Mouse (Mus musculus) CD4-positive helper T cell, adult 2 months (primary cell): Measurements from ENCODE around the gene Mus81.
"Not testable (repeated sequence)": the region's sequence is repeated elsewhere in the genome, so short reads cannot be mapped to it uniquely, and the experiment has no call there.

Experiments used
- DNase-seq: peaks from one replicate; pipeline ENCODE4 v3.0.0-alpha.2; 2012; ENCODE audit warnings: low read depth, missing footprints, low spot score

The Mus81 gene

GRCm38 (mm10) chr19:5492641-5493040 lies 4.4 kb upstream of the Mus81 start:
- no peak for DNase-seq

DNA sequence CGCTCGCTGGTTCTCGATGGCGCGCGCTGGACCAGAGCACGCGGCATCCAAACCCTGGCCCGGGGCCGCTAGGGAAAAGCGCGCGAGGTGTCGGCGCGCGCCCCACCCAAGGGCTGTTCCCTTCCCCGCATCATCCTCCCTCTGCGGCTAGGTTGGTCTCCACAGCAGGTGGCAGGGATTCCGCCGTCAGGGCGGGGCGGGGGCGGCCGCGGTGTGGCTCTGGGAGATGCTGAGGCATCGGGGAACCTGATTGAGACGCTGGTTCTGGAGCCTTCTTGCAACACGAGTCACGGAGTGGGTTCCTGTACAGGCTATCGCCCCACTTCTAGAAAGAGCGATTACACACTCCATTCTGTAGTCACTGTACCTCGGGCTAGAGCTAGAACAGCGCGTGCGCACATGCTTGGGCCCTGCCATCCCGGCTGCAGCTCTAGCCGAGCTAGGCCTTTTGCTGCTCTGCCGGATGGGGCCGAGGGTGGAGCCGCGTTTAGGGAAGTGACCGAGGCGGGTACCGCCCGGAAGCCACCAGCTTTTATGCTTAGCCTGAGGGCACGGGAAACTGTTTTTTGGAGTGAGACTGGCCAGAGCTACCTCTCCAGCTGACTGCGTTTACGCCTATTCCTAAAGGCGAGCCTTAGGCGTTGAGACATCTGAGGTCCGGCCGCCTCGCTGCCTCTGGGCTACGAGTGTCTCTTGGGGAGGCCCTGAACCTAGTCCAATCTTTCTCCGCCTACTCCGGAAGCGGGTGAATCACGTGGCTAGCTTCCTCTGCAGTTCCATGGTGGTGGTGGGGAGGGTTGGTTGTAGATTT lies 2.9 kb upstream of the Mus81 start:
- peak; percentile 92 for DNase-seq

- DNase-seq: peak; percentile 98
These were observed 2.2 kb upstream of the Mus81 start, which contains the start of gene Cfl1 for GRCm38 (mm10) chr19:5490313-5490897. Gene Cfl1, plus strand, starts transcription at chr19:5490455.

GRCm38 (mm10) chr19:5489721-5490120 lies 1.5 kb upstream of the Mus81 start:
- not testable (repeated sequence) for DNase-seq

DNA sequence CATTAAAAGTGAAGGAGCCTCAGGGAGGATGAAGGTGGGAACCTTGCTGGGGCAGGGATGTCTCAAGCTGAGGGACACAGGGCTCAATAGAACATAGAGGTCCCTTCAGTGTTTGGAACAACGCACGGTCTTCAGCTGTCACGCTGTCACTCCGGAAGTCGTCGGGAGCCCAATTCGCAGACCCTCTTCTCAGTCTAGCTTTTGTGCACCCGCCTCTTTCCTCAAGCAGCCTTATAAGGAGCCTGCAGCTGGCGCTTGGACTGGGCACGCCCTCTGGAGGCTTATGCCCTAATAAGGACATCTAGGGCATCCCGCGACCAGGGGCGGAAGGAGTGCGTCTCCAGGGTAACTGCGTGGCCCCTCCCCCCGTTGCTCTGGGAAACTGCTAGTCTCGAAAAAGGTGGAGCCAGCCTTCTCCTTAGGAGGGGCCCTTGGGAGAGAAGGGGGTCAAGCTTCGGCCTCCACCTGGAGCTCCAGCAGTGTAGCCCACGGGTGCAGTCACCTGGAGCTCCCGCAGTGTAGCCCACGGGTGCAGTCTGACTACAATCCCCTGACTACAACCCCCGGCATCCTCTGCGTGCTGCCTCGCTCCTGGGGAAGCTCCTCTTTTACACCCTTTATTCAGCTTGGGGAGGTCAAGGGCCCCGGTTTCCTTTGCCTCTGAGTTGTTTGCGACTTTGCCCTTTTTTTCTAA lies 823 bp upstream of the Mus81 start:
- peak; percentile 97 for DNase-seq

DNA sequence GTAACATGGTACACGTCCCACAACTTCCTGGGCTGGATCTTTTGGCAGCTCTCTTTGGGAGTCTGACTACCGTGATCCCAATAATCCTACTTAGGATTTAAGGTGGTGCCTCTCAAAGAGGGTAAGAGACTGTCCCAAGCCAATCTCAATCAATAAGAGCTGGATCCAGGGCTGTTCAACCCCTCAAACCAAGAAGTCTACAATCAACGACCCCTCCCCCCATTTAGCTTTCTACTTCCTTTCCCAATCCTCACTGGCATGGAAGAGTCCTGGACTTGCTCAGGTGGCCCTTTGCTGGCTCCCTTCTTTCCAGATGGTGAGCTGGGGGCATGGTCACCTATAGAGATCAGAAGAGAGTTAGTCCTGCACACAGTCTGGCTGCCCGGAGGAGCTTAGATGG lies 1.4 kb downstream of the Mus81 start:
- no peak for DNase-seq

DNA sequence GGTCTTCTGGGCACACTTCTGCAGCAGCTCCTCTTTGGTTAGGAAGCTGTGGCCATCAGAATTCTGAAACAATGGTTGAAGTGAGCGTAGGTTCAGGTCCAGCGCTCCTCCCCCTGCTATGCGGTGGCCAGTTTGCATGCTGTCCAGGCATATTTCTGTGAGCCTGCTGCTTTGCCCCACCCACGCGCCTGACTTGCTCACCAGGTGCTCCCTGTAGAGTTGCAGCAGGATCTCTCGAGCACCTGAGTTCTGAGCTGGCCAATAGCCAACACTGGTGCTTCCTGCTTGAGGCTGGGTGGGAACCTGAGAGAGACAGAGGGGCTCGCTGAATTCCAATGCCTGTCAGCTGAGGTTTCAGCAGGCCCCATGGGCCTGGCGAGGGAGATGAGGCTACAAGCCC lies 1.9 kb downstream of the Mus81 start:
- DNase-seq: no peak

DNA sequence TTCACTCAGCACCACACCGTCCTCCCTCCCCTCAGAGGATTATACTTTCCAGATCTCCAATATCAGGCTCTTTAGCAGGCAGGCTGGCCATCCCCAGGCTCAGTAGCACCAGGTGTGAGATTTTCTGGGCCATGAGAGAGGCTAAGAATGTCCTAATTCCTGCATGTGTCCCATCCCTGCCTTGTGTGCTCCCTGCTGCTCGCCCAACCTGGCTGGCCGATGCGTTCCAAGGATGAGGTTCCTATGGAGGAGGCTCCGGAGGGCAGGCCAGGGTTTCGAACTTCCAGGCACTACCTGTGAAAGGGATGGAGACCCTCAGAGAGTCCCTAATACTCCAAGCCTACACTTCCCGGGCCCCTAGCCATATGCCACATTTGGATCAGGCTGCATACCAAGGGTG lies 2.4 kb downstream of the Mus81 start:
- DNase-seq: no peak

DNA sequence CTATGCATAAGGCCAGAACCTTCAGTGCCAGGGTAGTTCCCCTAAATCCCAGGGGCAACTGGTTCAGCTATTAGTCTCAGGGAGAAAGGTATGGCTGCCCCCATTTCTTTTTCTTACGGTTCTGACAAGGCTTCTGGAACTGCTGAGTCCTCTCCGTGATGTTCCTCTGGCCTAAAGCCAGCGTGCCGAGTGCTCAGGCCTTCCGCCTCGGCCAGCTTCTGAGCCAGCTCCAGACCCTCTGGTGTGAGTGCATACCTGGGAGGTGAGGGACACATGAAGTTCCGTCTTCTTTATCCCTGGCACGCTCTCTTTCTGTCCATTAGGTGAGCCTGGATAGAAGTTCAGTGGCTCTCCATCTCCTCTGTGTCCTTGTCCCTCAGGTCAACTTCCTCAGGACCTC lies 2.8 kb downstream of the Mus81 start:
- DNase-seq: no peak

DNA sequence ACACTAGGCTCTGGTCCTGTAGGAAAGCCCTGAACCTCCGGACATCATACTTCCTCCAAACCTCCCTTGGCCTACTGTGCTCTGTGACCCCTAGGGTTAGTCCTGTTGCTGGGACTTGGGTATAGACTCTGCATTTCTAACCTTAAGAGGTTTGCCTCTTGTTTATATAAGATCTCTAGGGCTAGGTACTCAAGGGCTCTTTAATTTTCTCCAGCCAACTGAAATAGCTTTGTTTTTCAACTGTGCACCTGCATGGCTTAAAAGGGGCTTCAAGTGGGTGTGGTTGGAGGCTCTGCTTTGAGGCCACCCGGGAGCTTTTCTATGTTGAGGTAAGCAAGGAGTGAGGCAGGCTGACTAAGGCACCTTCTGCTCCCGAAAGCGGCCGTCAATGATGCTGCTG lies 3.7 kb downstream of the Mus81 start:
- DNase-seq: no peak

DNA sequence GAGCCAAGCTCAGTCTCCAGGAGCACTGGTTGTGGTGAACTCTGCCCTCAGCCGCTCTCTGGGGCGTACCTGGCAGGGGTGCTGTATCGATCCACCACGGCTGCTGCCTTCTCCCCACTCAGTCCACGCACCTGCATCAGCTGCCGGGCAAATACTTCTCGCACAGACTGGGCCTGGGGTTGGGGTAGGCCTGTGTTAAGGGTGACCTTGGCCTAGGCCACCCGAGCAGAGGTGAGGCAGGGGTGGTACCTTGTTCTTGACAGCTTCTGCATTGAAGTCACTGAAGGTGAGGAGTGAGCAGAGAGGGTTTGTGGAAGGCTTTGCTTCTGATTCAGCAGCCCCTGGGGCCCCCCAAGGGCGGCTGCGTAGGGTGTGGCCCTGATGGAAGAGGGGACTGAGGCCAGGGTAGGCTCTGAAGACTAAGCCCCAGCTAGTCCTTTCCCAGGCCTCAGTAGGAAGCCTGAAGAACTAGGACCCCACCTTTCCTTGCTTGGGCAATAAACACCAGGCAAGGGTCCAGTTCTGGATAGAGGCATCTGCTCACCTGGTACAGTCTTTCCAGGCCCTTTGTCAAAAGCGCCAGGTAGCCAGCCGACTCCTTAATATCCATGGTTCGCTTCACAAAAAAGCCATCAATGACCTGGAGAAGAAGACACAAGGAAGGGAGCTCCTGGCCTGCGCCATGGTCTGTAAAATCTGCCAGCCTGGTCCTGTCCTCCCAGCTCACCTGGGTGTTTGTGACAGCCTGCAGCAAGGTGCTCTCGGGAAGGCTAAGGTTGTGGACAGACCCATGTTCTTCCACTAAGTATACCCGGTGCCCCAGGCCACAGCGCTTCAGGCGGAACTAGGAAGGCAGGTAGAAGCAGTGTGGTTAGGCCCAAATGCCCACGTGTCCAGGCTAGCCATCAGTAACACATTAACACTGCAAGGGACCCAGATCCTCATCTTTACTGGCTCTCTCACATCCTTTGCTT lies 4.5 kb downstream of the Mus81 start:
- DNase-seq: no peak

DNA sequence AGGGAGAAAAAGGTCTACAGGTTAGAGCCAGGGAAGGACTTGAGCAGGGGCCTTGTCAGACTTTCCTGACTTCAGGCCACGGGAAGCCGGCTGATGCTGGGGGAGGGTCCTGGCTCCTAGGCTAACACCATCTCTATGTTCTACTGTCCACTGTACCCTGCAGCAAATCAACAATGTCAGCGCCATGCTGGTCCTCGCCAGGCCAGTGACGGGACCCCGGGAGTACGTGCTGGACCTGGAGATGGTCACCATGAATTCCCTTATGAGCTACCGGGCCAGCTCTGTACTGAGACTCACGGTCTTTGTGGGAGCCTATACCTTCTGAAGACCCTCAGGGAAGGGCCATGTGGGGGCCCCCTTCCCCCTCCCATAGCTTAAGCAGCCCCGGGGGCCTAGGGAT lies 6.8 kb downstream of the Mus81 start:
- no peak for DNase-seq

GRCm38 (mm10) chr19:5480016-5480415 lies 8.2 kb downstream of the Mus81 start:
- no peak for DNase-seq

DNA sequence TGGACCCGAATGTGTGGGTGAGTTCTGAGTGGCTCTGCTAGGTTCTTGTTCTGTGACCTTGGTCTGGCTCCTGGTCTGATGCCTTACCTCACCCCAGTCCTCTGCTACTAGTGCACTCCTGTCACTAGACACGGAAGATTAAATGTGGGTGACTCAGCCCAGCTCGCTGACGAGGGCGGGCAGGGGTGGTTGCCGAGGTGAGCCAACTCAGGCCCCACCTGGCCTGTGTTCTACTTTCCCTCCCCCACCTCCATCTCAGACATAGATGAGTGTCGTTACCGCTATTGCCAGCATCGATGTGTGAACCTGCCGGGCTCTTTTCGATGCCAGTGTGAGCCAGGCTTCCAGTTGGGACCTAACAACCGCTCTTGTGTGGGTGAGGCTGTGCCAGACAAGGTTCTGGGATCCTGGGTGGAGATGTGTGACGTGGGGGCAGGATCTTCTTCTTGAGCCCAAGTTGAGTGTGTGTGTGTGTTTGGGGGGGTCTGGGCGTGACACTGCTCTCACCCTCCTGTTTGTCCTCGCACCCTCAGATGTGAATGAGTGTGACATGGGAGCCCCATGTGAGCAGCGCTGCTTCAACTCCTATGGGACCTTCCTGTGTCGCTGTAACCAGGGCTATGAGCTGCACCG lies 10.4 kb downstream of the Mus81 start:
- DNase-seq: no peak

- no peak for DNase-seq
These were observed 11.1 kb downstream of the Mus81 start for GRCm38 (mm10) chr19:5477004-5477667.

GRCm38 (mm10) chr19:5475069-5475714 lies 13.0 kb downstream of the Mus81 start:
- DNase-seq: no peak

DNA sequence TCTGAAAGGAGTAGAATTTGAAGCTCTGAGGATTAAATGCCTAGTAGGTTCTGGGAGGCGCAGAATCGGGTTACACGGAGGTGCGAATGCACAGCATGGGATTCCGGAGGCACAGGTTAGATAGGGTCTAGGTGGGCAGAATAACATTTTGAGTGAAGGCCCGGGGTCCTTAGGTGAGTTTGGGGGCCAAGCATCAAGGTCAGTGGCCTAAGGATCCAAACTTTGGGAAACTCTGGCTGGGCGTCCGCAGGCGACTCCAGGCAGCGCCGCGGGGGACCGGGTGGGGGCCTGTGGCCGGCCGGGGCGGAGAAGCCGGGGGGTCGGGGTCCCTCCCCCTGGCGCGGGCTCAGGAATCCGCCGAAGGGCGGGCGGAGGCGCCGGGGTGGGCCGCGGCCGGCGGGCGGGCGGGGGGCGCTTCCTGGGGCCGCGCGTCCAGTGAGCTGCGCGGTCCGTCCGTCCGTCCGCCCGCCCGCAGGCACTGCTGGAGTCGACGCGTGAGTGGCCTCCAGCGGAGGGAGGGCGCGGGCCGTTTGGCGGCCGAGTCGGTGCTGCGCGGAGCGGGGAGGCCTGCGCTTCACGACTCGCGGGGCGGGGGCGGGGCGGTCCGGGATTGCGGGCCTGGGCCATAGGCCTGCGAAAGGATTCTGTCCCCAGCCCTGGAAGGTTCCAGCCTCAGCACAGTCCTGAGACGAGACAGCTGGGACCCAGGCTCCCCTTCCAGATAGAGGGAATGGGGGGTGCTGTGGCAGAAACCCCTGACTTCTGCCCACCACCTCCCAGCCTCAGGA lies 13.7 kb downstream of the Mus81 start:
- no peak for DNase-seq

- DNase-seq: peak; percentile 64
These were observed 14.5 kb downstream of the Mus81 start, which contains the start of gene Efemp2 for GRCm38 (mm10) chr19:5473720-5474119. Gene Efemp2, plus strand, starts transcription at chr19:5473954.

DNA sequence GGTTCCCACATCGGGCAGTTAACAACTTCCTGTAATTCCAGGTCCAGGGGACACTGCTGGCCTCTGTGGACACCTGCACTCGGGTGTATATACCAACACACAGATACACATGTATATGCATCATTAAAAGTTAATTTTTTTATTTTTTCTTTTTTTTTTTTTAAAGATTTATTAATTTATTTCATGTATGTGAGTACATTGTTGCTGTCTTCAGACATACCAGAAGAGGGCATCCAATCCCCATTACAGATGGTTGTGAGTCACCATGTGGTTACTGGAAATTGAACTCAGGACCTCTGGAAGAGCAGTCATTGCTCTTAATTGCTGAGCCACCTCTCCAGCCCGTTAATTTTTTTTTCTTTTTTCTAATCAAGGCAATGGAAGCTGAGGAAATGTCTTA lies 15.3 kb downstream of the Mus81 start:
- DNase-seq: no peak
